ENCODE assay signal across 11 mouse cellular contexts in the genomic region with DNA sequence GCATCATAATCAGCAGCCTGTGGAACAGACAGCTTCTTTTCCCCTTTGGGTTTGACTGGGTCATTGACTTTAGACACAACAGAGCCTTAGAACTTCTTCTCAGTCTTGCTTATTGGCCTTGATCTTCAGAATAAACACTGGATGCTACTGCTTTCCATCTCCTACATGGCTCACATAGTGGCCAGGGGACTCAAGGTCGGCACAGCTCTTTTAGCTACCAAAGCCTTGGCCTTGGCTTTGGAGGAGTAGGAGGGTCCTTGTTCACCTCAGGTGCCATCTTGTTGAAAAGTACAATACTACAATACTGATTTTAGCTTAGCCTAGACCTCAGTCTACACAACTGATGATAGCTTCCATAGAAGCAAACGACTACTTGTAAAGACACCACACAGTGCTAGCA.
"Had no signal": no experiment of that assay in that cellular context is flagged by ENCODE, and none has a peak within 500 bp of the region (broad histone marks: within the 10 kb centered on the region; RNA-seq: fewer than 3 reads in every experiment).

No protein-coding gene starts in this region.

- H3K9me3 ChIP-seq: limb, embryonic 10.5 days; liver, embryonic 15.5 days; midbrain, embryonic 13.5 days had no signal

- DNase-seq: kidney, postnatal 25 days; lung, adult 2 months; lung, postnatal 36 days; thymus, postnatal 4 days had no signal

- H3K4me2 ChIP-seq: liver, embryonic 11.5 days; liver, embryonic 15.5 days; midbrain, embryonic 13.5 days had no signal

- H3K9ac ChIP-seq: liver, embryonic 15.5 days; midbrain, embryonic 13.5 days had no signal

- H3K27me3 ChIP-seq: liver, embryonic 15.5 days; midbrain, embryonic 13.5 days had no signal

- H3K4me1 ChIP-seq: limb, embryonic 10.5 days; liver, embryonic 15.5 days; midbrain, embryonic 13.5 days had no signal

- H3K27ac ChIP-seq: left cerebral cortex, adult 2 months; limb, embryonic 10.5 days; liver, embryonic 15.5 days; midbrain, embryonic 13.5 days; stomach, postnatal 0 days had no signal

- H3K4me3 ChIP-seq: left cerebral cortex, adult 2 months; limb, embryonic 10.5 days; liver, embryonic 15.5 days; midbrain, embryonic 13.5 days had no signal

- H3K36me3 ChIP-seq: limb, embryonic 10.5 days; liver, embryonic 15.5 days; midbrain, embryonic 13.5 days had no signal

- ATAC-seq: lung, postnatal 0 days; midbrain, embryonic 13.5 days had no signal
